Mouse (Mus musculus) embryonic facial prominence, embryonic 11.5 days (tissue): ENCODE measurements around the gene Galnt15. TPM values are rescaled to one million over a fixed set of nuclear protein-coding genes. Genes with fewer than 3 reads are reported as not detected.

Experiments used
- ATAC-seq: fragments of 200-750 bp; cut with Nextera tagmentation; replicated peaks from 2 replicates; pipeline ENCODE4 v1.8.0; 2017; ENCODE audit warnings: low read depth; ENCODE audit not compliant: insufficient number of reproducible peaks, low FRiP score, low TSS enrichment
- DNase-seq: peaks from one replicate; pipeline ENCODE4 v3.0.0-alpha.2; 2015; ENCODE audit warnings: low spot score
- H3K27ac ChIP-seq: fragments of 300-500 bp; sonication (generic); replicated peaks from 2 replicates; pipeline ENCODE4 v1.5.1; 2014; ENCODE audit warnings: mild to moderate bottlenecking, low read depth, low read length, control low read depth
- H3K27me3 ChIP-seq: fragments of 300-500 bp; sonication (generic); 2 replicates; pipeline ENCODE4 v1.6.1; 2014; ENCODE audit warnings: mild to moderate bottlenecking, low read length, moderate library complexity, mixed read lengths; ENCODE audit not compliant: control insufficient read depth, insufficient read depth
- H3K36me3 ChIP-seq: fragments of 300-500 bp; sonication (generic); replicated peaks from 2 replicates; pipeline ENCODE4 v1.6.1; 2014; ENCODE audit warnings: low read depth, mild to moderate bottlenecking, low read length, moderate library complexity, mixed read lengths; ENCODE audit not compliant: control insufficient read depth, insufficient read depth
- H3K4me1 ChIP-seq: fragments of 300-500 bp; sonication (generic); 2 replicates; pipeline ENCODE4 v1.6.1; 2014; ENCODE audit warnings: low read length, mixed read lengths; ENCODE audit not compliant: control insufficient read depth, insufficient read depth
- H3K4me2 ChIP-seq: fragments of 300-500 bp; sonication (generic); 2 replicates; pipeline ENCODE4 v1.6.1; 2014; ENCODE audit warnings: low read depth, mild to moderate bottlenecking, control low read depth, low read length, moderate library complexity
- H3K4me3 ChIP-seq: fragments of 300-500 bp; sonication (generic); 2 replicates; pipeline ENCODE4 v1.5.1; 2014; ENCODE audit warnings: low read depth, low read length, control low read depth
- H3K9ac ChIP-seq: fragments of 300-500 bp; sonication (generic); replicated peaks from 2 replicates; pipeline ENCODE4 v1.6.1; 2014; ENCODE audit warnings: mild to moderate bottlenecking, control low read depth, low read length
- H3K9me3 ChIP-seq: fragments of 300-500 bp; sonication (generic); replicated peaks from 2 replicates; pipeline ENCODE4 v1.6.1; 2016; ENCODE audit warnings: mild to moderate bottlenecking, low read length, inconsistent platforms, mixed read lengths; ENCODE audit not compliant: control insufficient read depth
- WGBS: fragments of 180-500 bp; shearing (Covaris S2); extraction: QIAGEN DNeasy Blood & Tissue Kit; methylation state at CpG from one replicate; pipeline ENCODE4 v1.1.7; 2014; 5-methylcytosine and 5-hydroxymethylcytosine counted together
- polyA plus RNA-seq: library from polyadenylated mRNA; unstranded; fragments of >200 nt; fragmentation: Nextera tagmentation; extraction: Ambion mirVana; gene quantifications from 2 replicates; pipeline ENCODE4 v1.2.1, GENCODE M21; 2014

Galnt15 gene
- 0.04 and 0.20 TPM in 2 replicates for polyA plus RNA-seq

DNA sequence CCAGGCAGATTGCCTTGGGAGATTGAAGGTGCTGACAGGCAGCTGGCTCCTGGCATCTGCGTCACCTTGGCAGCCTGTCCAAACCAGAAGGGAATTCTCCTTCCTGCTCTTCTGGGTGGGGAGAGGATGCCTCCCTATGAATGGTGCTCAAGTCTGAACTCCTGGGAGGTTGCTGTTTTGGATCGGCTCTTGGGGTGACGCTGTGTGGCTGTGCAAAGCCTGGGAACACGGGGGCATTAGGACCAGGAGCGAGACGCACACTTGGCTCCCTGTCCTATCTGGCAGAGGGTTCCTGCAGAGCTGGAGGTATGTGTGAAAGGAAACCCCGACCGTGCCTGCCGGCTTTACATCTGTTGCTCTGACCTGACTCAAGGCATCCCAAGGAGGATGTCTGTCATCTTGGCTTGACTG, at the start of gene Galnt15:
Galnt15 (plus strand) TSS at position 309 of the 411 bp plus-strand sequence.
- Histone ChIP-seq H3K36me3 (no peaks in the 10 kb centered on the region), H3K27ac (no peak within 1 kb of the TSS)
- WGBS, result 13% methylated on average over 9 of the region's 9 CpGs

DNA sequence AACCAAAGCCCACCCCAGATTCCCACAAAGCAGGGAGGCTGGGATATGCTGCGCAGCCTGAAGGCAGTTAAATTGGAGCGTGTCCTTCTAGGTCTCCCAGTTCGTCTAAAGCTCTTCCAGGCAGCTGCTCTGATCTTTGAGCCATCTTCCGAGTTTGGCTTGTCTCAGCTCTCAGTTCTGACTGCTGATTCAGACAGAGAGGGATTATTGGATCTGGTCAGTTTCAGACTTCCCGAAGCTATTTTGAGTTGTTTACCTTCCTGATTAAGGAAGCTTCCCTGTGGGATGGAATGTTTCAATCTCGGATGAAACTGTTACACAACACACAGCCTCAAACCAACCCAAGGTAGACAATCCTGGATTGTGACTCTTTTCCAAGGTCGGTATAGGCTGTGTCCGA, 34.8 kb upstream of the Galnt15 start:
- Histone ChIP-seq H3K27ac (no peak overlapping the region), H3K36me3 (no peaks in the 10 kb centered on the region), H3K4me3 (no peak overlapping the region), H3K4me1 (no peaks in the 10 kb centered on the region), H3K27me3 (no peaks in the 10 kb centered on the region), H3K9me3 (no peaks in the 10 kb centered on the region), H3K4me2 (no peak overlapping the region), H3K9ac (no peak overlapping the region)
- no peak for DNase-seq
- WGBS, result 43% methylated on average over 8 of the region's 8 CpGs
- no peak for ATAC-seq

More for the DNA sequence above, at the start of gene Galnt15:
- peak; percentile 7 for DNase-seq
- Histone ChIP-seq H3K9ac (no peak within 1 kb of the TSS), H3K4me2 (no peak within 1 kb of the TSS), H3K4me3 (no peak within 1 kb of the TSS), H3K27me3 (no peaks in the 10 kb centered on the region), H3K4me1 (no peaks in the 10 kb centered on the region), H3K9me3 (no peaks in the 10 kb centered on the region)
- no peak for ATAC-seq

DNA sequence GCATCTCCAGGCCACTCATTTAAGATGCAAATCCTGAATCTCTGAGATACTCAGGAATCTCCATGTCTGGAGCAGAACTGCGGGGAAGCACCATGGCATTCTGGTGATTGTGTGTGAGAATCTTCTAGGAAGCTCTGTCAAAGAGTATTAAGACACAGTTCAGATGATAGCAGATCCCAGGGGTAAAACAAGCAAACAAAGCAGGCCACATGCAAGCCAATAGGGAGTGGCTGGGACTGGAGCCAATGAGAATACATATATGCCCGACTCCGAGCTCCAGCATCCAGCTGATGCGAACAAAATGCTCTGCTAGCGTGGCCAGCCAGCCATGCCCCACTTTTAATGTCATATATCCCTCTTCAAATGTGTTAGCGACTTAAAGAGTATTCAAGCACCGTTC, 27.8 kb upstream of the Galnt15 start:
- WGBS, result 88% methylated on average over 7 of the region's 7 CpGs
- no peak for ATAC-seq

DNA sequence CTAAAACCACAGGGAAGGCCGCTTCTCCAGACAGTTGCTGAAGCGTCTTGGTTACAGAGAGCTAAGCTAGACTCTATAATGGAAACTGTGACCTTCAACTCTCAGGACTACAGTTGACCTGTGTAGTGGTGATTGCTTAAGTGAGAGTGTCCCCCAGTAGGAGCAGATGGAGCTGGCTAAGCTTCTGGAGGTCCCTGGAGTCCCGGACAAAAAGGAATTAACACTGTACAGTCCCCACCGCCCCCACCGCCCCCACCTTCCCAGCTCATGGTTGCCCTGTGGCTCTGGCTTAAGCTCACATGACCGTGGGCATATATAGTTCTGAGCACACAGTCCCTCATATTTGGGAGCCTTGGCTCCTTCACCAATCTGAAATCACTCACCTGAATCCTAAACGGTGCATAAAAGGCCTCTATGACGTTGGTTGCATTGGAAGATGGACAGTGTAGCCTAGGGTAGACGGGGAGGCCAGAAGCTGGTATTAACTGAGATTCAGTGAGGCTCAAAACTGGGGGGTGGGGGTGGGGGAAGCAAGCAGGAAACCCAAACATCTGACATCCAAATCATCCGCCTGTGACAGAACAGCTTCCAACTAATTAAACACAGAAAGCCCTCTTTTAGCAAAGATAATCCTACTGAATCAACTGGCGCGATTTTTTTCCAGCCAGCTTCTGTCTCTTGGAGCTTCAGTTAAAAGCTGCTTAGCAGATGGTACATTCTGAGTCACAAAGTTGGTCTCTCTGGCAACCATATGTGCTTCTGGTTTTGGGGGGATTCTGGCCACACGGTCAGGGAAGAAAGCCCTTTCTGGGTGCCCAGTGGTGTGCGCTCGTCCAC, 26.1 kb upstream of the Galnt15 start:
- no peak for ATAC-seq
- Histone ChIP-seq H3K4me1 (no peaks in the 10 kb centered on the region), H3K27me3 (no peaks in the 10 kb centered on the region), H3K9ac (no peak overlapping the region), H3K4me3 (no peak overlapping the region), H3K27ac (no peak overlapping the region), H3K9me3 (no peaks in the 10 kb centered on the region), H3K36me3 (no peaks in the 10 kb centered on the region), H3K4me2 (no peak overlapping the region; the same call in 1 of the 2 replicates)
- WGBS, result 69% methylated on average over 15 of the region's 15 CpGs
- no peak for DNase-seq

More for the DNA sequence above, 27.8 kb upstream of the Galnt15 start:
- no peaks in the 10 kb centered on the region for H3K36me3 ChIP-seq
- H3K4me2 ChIP-seq, result no peak overlapping the region
- H3K9me3 ChIP-seq, result no peaks in the 10 kb centered on the region
- H3K27ac ChIP-seq, result no peak overlapping the region
- H3K27me3 ChIP-seq, result no peaks in the 10 kb centered on the region
- no peak overlapping the region for H3K9ac ChIP-seq
- no peak for DNase-seq
- H3K4me1 ChIP-seq, result no peaks in the 10 kb centered on the region
- no peak overlapping the region for H3K4me3 ChIP-seq

DNA sequence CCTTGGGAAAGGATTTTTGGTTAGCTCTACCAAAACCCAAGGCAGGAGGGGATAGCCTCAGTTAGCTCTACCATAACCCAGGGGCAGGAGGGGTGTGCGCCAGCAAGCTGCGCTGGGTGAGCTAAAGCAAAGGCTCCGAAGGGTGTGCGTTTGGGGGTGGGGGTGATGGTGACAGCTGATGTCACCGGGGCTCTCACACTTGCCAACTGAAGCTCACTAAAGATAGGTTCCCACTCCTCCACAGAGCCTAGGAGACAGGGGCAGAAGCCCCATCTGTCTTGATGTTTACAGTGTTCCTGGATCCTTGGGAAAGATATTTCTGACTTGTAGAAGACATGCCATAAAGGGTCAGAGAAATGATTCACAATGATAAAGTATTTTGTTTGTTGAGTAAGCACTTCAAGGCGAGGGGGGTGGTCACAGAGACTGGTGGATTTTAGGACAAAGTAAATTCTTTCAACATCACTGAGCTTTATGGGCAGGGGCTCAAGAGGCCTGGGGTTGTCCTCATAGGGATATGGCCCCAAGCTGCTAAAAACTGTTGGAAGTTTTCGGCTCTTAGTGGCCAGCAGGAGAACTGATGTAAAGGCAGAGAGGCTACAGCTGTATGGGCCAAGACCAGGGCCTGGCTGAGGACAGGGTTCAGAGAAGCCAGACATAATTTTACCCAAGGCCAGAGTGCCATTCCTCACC, 24.7 kb upstream of the Galnt15 start:
- WGBS, result 80% methylated on average over 7 of the region's 7 CpGs
- H3K36me3 ChIP-seq, result no peaks in the 10 kb centered on the region
- ATAC-seq (no peak), DNase-seq (no peak)
- no peaks in the 10 kb centered on the region for H3K4me1 ChIP-seq
- no peaks in the 10 kb centered on the region for H3K27me3 ChIP-seq
- no peak overlapping the region for H3K9ac ChIP-seq
- no peaks in the 10 kb centered on the region for H3K9me3 ChIP-seq
- H3K4me2 ChIP-seq, result no peak overlapping the region
- H3K4me3 ChIP-seq, result no peak overlapping the region
- H3K27ac ChIP-seq, result no peak overlapping the region

DNA sequence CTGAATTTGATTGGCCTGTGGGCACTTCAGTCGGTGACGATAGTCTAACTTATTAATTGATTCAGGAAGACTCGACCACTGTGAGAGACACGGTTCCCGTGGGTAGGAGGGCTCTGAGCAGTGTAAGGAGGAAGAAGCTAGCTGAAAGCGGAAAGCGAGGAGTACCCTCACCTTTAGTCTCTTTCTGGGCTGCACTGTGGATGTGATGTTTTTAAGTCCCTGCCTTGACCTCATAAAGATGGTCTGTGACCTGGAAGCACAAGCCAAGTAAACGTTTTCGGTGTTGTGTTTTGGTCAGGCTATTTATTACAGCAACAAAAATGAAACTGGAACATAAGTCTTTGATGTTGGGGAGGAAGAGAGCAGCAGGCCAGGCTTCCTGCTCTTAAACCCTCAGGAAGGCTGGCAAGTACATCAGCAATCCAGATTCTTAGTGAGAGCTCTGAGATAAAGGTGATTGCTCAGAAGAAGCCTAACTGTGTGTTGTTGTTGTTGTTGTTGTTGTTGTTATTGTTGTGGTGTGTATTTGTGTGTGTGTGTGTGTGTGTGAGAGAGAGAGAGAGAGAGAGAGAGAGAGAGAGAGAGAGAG, 23.0 kb upstream of the Galnt15 start:
- whole genome bisulfite sequencing, result 78% methylated on average over 9 of the region's 9 CpGs

DNA sequence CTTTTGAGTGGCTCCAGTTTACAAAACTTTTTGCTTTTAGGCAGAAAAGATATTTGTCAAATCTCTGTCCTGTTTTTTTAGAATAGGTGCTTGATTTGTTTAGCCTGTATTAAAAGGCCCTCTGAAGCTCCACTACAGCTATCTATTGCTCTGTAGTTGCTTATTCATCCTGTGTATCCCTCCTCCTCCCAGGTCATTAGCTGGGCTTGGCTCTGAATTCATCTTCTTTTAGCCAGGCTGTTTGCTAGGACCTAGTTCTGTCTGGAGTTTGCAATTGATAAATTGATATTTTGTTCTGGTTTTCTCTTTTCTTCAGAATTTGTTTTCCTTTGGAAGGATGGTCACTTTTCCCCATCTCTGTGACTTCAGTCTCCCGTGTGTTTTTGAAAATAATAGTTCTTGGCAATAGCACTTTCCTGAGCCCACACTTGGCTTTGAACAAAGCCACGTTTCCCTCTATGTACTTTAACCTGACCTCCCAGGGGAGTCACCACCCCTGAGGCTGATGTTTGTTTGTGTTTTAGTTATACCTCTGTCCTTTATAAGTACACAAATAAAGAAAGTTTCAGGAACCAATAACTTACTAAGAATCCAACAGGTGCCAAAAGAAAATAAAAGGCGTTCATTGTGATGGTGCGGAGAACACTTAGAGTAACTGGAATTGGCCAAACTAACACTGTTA, 21.0 kb upstream of the Galnt15 start:
- no peak overlapping the region for H3K4me3 ChIP-seq
- WGBS, result 89% methylated on average over 4 of the region's 4 CpGs
- no peaks in the 10 kb centered on the region for H3K27me3 ChIP-seq
- no peaks in the 10 kb centered on the region for H3K9me3 ChIP-seq
- H3K36me3 ChIP-seq, result no peaks in the 10 kb centered on the region
- H3K27ac ChIP-seq, result no peak overlapping the region
- DNase-seq, result no peak
- no peak overlapping the region for H3K9ac ChIP-seq
- no peak overlapping the region for H3K4me2 ChIP-seq
- ATAC-seq, result no peak
- H3K4me1 ChIP-seq, result no peaks in the 10 kb centered on the region

More for the DNA sequence above, 23.0 kb upstream of the Galnt15 start:
- Histone ChIP-seq H3K4me1 (no peaks in the 10 kb centered on the region), H3K27ac (no peak overlapping the region), H3K9ac (no peak overlapping the region), H3K9me3 (no peaks in the 10 kb centered on the region), H3K4me3 (no peak overlapping the region), H3K27me3 (no peaks in the 10 kb centered on the region), H3K4me2 (no peak overlapping the region), H3K36me3 (no peaks in the 10 kb centered on the region)
- ATAC-seq (no peak), DNase-seq (no peak)
